Comparison of ENCODE assay signal across 28 mouse cellular contexts in genomic region chr2:12887015-12887414, GRCm38 (mm10). TPM values are rescaled to one million over a fixed set of nuclear protein-coding genes. Genes with fewer than 3 reads are reported as not detected.
A peak's percentile ranks its signal among the peaks of the same experiment; 100 is the strongest.
DNase-seq lines count a peak whose midpoint lies in the region; ATAC-seq and TF ChIP-seq lines count a peak whose summit lies in the region.
"Had no signal": no experiment of that assay in that cellular context is flagged by ENCODE, and none has a peak within 500 bp of the region (broad histone marks: within the 10 kb centered on the region; RNA-seq: fewer than 3 reads in every experiment).

No protein-coding gene starts in this region.

- no peak overlapping the region for H3K27ac ChIP-seq in embryonic facial prominence, embryonic 11.5 days (replicated peaks; ENCODE audit: low read depth, low read length)
- H3K27ac ChIP-seq in embryonic facial prominence, embryonic 10.5 days (replicated peaks): no peak overlapping the region
- H3K27ac ChIP-seq in liver, adult 2 months (replicated peaks; ENCODE audit: insufficient read depth, low read depth, low read length): no peak overlapping the region
- no peak overlapping the region for H3K27ac ChIP-seq in liver, embryonic 12.5 days
- H3K27ac ChIP-seq in neural tube, embryonic 11.5 days (ENCODE audit: low read depth, low read length): no peak overlapping the region
- no peak overlapping the region for H3K27ac ChIP-seq in embryonic facial prominence, embryonic 14.5 days (replicated peaks; ENCODE audit: low read depth, low read length)
- H3K27ac ChIP-seq: embryonic facial prominence, embryonic 15.5 days; forebrain, embryonic 12.5 days; left cerebral cortex, adult 2 months; limb, embryonic 12.5 days; neural tube, embryonic 13.5 days; stomach, embryonic 15.5 days had no signal

- H3K36me3 ChIP-seq in embryonic facial prominence, embryonic 11.5 days (replicated peaks; ENCODE audit: control insufficient read depth, insufficient read depth, low read depth, low read length): no peaks in the 10 kb centered on the region
- H3K36me3 ChIP-seq in embryonic facial prominence, embryonic 10.5 days (replicated peaks): no peaks in the 10 kb centered on the region
- H3K36me3 ChIP-seq in liver, adult 2 months (ENCODE audit: control insufficient read depth, insufficient read depth, low read length): no peaks in the 10 kb centered on the region
- H3K36me3 ChIP-seq in liver, embryonic 12.5 days: no peaks in the 10 kb centered on the region
- H3K36me3 ChIP-seq in neural tube, embryonic 11.5 days (ENCODE audit: control insufficient read depth, insufficient read depth, low read length): no peaks in the 10 kb centered on the region
- no peaks in the 10 kb centered on the region for H3K36me3 ChIP-seq in embryonic facial prominence, embryonic 14.5 days (ENCODE audit: control insufficient read depth, insufficient read depth, low read length)
- H3K36me3 ChIP-seq: embryonic facial prominence, embryonic 15.5 days; forebrain, embryonic 12.5 days; hindbrain, embryonic 10.5 days; limb, embryonic 12.5 days; neural tube, embryonic 13.5 days; stomach, embryonic 15.5 days had no signal

- no peak for TF ChIP-seq POLR2A in liver, adult 2 months (IDR thresholded peaks at IDR 0.05; ENCODE audit: extremely low read depth, insufficient read depth, low read length)

- TF ChIP-seq CTCF in liver, adult 2 months (IDR thresholded peaks at IDR 0.05; ENCODE audit: low read depth, low read length): no peak

- WGBS in embryonic facial prominence, embryonic 11.5 days: 61% methylated on average over 2 of the region's 2 CpGs
- WGBS in embryonic facial prominence, embryonic 10.5 days: 75% methylated on average over 2 of the region's 2 CpGs
- WGBS in liver, adult 2 months: 37% methylated on average over 2 of the region's 2 CpGs
- WGBS in liver, embryonic 12.5 days (ENCODE audit: insufficient replicate concordance): 42% methylated on average over 2 of the region's 2 CpGs
- 52% methylated on average over 2 of the region's 2 CpGs for WGBS in neural tube, embryonic 11.5 days
- 58% methylated on average over 2 of the region's 2 CpGs for WGBS in embryonic facial prominence, embryonic 14.5 days

- no peaks in the 10 kb centered on the region for H3K4me1 ChIP-seq in embryonic facial prominence, embryonic 11.5 days (ENCODE audit: control insufficient read depth, insufficient read depth, low read length)
- no peaks in the 10 kb centered on the region for H3K4me1 ChIP-seq in embryonic facial prominence, embryonic 10.5 days
- H3K4me1 ChIP-seq in liver, adult 2 months (ENCODE audit: control insufficient read depth, insufficient read depth, low read length): peaks cover 7% of the 10 kb centered on the region
- no peaks in the 10 kb centered on the region for H3K4me1 ChIP-seq in liver, embryonic 12.5 days
- H3K4me1 ChIP-seq in neural tube, embryonic 11.5 days (ENCODE audit: control insufficient read depth, insufficient read depth, low read length): no peaks in the 10 kb centered on the region
- H3K4me1 ChIP-seq in embryonic facial prominence, embryonic 14.5 days (ENCODE audit: control insufficient read depth, insufficient read depth, low read length): no peaks in the 10 kb centered on the region
- H3K4me1 ChIP-seq: embryonic facial prominence, embryonic 15.5 days; forebrain, embryonic 12.5 days; hindbrain, embryonic 10.5 days; limb, embryonic 12.5 days; neural tube, embryonic 13.5 days; stomach, embryonic 15.5 days had no signal

- H3K9me3 ChIP-seq in embryonic facial prominence, embryonic 11.5 days (replicated peaks; ENCODE audit: control insufficient read depth, low read length): no peaks in the 10 kb centered on the region
- no peaks in the 10 kb centered on the region for H3K9me3 ChIP-seq in embryonic facial prominence, embryonic 10.5 days
- no peaks in the 10 kb centered on the region for H3K9me3 ChIP-seq in liver, embryonic 12.5 days (replicated peaks)
- no peaks in the 10 kb centered on the region for H3K9me3 ChIP-seq in neural tube, embryonic 11.5 days (ENCODE audit: control insufficient read depth, low read length)
- H3K9me3 ChIP-seq in embryonic facial prominence, embryonic 14.5 days (ENCODE audit: control insufficient read depth, low read length): no peaks in the 10 kb centered on the region
- H3K9me3 ChIP-seq: embryonic facial prominence, embryonic 15.5 days; forebrain, embryonic 12.5 days; hindbrain, embryonic 10.5 days; limb, embryonic 12.5 days; neural tube, embryonic 13.5 days; stomach, embryonic 15.5 days had no signal

- no peaks in the 10 kb centered on the region for H3K79me2 ChIP-seq in liver, adult 2 months (ENCODE audit: control insufficient read depth, insufficient read depth, low read length)

- DNase-seq in embryonic facial prominence, embryonic 11.5 days (ENCODE audit: low spot score): no peak
- DNase-seq in embryonic facial prominence, embryonic 10.5 days (ENCODE audit: low spot score): no peak
- peak; percentile 66 for DNase-seq in liver, adult 2 months (ENCODE audit: extremely low read depth, low read depth, low spot score)
- DNase-seq in neural tube, embryonic 11.5 days (ENCODE audit: low spot score): peak; percentile 11
- DNase-seq in neural tube, embryonic 10.5 days (ENCODE audit: extremely low spot score, low spot score): no peak
- peak; percentile 30 for DNase-seq in embryonic facial prominence, embryonic 14.5 days (ENCODE audit: low spot score)
- DNase-seq in urinary bladder, postnatal 4 days (ENCODE audit: low spot score in 2 of 2): no peak
- DNase-seq: adrenal gland, postnatal 14 days; cerebellum, adult 11-12 months; cerebellum, postnatal 10 days; gastrocnemius, postnatal 14 days; heart, postnatal 14 days; kidney, adult 9 months; kidney, postnatal 14 days; liver, postnatal 0 days; lung, postnatal 36 days; right cerebral cortex, postnatal 25 days; thymus, postnatal 14 days had no signal

- no peaks in the 10 kb centered on the region for H3K27me3 ChIP-seq in embryonic facial prominence, embryonic 11.5 days (ENCODE audit: control insufficient read depth, insufficient read depth, low read length)
- no peaks in the 10 kb centered on the region for H3K27me3 ChIP-seq in embryonic facial prominence, embryonic 10.5 days (replicated peaks; ENCODE audit: low read depth, poor library complexity, severe bottlenecking)
- H3K27me3 ChIP-seq in liver, adult 2 months (ENCODE audit: control insufficient read depth, insufficient read depth, low read length): no peaks in the 10 kb centered on the region
- no peaks in the 10 kb centered on the region for H3K27me3 ChIP-seq in liver, embryonic 12.5 days (replicated peaks)
- no peaks in the 10 kb centered on the region for H3K27me3 ChIP-seq in neural tube, embryonic 11.5 days (ENCODE audit: control insufficient read depth, insufficient read depth, low read length)
- H3K27me3 ChIP-seq in embryonic facial prominence, embryonic 14.5 days (replicated peaks; ENCODE audit: control insufficient read depth, insufficient read depth, low read length): no peaks in the 10 kb centered on the region
- H3K27me3 ChIP-seq: embryonic facial prominence, embryonic 15.5 days; forebrain, embryonic 12.5 days; limb, embryonic 12.5 days; neural tube, embryonic 13.5 days; stomach, embryonic 15.5 days had no signal

- H3K4me2 ChIP-seq in embryonic facial prominence, embryonic 11.5 days (ENCODE audit: low read depth, low read length): no peak overlapping the region
- no peak overlapping the region for H3K4me2 ChIP-seq in liver, embryonic 12.5 days
- H3K4me2 ChIP-seq in neural tube, embryonic 11.5 days (ENCODE audit: low read depth): no peak overlapping the region
- no peak overlapping the region for H3K4me2 ChIP-seq in embryonic facial prominence, embryonic 14.5 days (ENCODE audit: low read depth, low read length)
- H3K4me2 ChIP-seq: embryonic facial prominence, embryonic 15.5 days; forebrain, embryonic 12.5 days; limb, embryonic 12.5 days; liver, embryonic 11.5 days; neural tube, embryonic 13.5 days; stomach, embryonic 15.5 days had no signal

- no peak overlapping the region for H3K9ac ChIP-seq in embryonic facial prominence, embryonic 11.5 days (replicated peaks; ENCODE audit: low read length)
- no peak overlapping the region for H3K9ac ChIP-seq in liver, adult 2 months (ENCODE audit: low read depth, low read length)
- no peak overlapping the region for H3K9ac ChIP-seq in liver, embryonic 12.5 days
- H3K9ac ChIP-seq in neural tube, embryonic 11.5 days (ENCODE audit: low read length): no peak overlapping the region
- no peak overlapping the region for H3K9ac ChIP-seq in embryonic facial prominence, embryonic 14.5 days (ENCODE audit: low read depth, low read length)
- H3K9ac ChIP-seq: embryonic facial prominence, embryonic 15.5 days; forebrain, embryonic 12.5 days; limb, embryonic 12.5 days; liver, postnatal 0 days; neural tube, embryonic 13.5 days; stomach, embryonic 15.5 days had no signal

- no peak overlapping the region for H3K4me3 ChIP-seq in embryonic facial prominence, embryonic 11.5 days (ENCODE audit: low read depth, low read length)
- no peak overlapping the region for H3K4me3 ChIP-seq in embryonic facial prominence, embryonic 10.5 days
- no peak overlapping the region for H3K4me3 ChIP-seq in liver, adult 2 months (ENCODE audit: insufficient read depth, low read depth, low read length)
- H3K4me3 ChIP-seq in liver, embryonic 12.5 days: no peak overlapping the region
- no peak overlapping the region for H3K4me3 ChIP-seq in neural tube, embryonic 11.5 days (ENCODE audit: low read depth, low read length)
- no peak overlapping the region for H3K4me3 ChIP-seq in embryonic facial prominence, embryonic 14.5 days (ENCODE audit: low read depth, low read length)
- H3K4me3 ChIP-seq: embryonic facial prominence, embryonic 15.5 days; forebrain, embryonic 12.5 days; hindbrain, embryonic 10.5 days; left cerebral cortex, adult 2 months; limb, embryonic 12.5 days; neural tube, embryonic 13.5 days; stomach, embryonic 15.5 days had no signal

- 0 out of 2 replicates have a peak, but pooled peaks have one; percentile 44 for ATAC-seq in embryonic facial prominence, embryonic 11.5 days (replicated peaks; ENCODE audit: insufficient number of reproducible peaks, low FRiP score, low TSS enrichment, low read depth)
- ATAC-seq in liver, embryonic 12.5 days: no peak
- peak; percentile 55 for ATAC-seq in neural tube, embryonic 11.5 days (ENCODE audit: insufficient read depth, low FRiP score, low TSS enrichment)
- 0 out of 2 replicates have a peak, but pooled peaks have one; percentile 30 for ATAC-seq in embryonic facial prominence, embryonic 14.5 days (ENCODE audit: low read depth)
- ATAC-seq: intestine, postnatal 0 days; liver, postnatal 0 days had no signal

RNA-seq across cellular contexts. Expression of gene Pter, which starts 36.8 kb away (rescaled TPM):
- 12.2 TPM in 2 replicates for polyA plus RNA-seq in embryonic facial prominence, embryonic 11.5 days (2014; fragmentation: Nextera tagmentation; extraction: Ambion mirVana)
- 16.1 and 17.7 TPM in 2 replicates for polyA plus RNA-seq in embryonic facial prominence, embryonic 10.5 days (2016; fragmentation: Nextera tagmentation; extraction: Ambion mirVana)
- 111 and 115 TPM in 2 replicates for total RNA-seq in liver, adult 2 months (2014; rRNA removed)
- polyA plus RNA-seq in liver, adult 2 months (2012; rRNA removed): 49.9 and 64.0 TPM in 2 replicates
- 27.7 and 28.9 TPM in 2 replicates for polyA plus RNA-seq in liver, embryonic 12.5 days (2016; fragmentation: Nextera tagmentation; extraction: Ambion mirVana)
- 10.5 and 11.4 TPM in 2 replicates for polyA plus RNA-seq in neural tube, embryonic 11.5 days (2014; fragmentation: Nextera tagmentation; extraction: Ambion mirVana)
- 17.4 and 18.9 TPM in 2 replicates for polyA plus RNA-seq in embryonic facial prominence, embryonic 14.5 days (2014; fragmentation: Nextera tagmentation; extraction: Ambion mirVana)

Comparison
In these comparisons a context has a peak if more than half of its experiments do, and no peak if none do; other contexts are left out.
1. DNase-seq: peak in liver, adult 2 months (single experiment), neural tube, embryonic 11.5 days (single experiment) and embryonic facial prominence, embryonic 14.5 days (single experiment); none in embryonic facial prominence, embryonic 11.5 days (single experiment), embryonic facial prominence, embryonic 10.5 days (single experiment), neural tube, embryonic 10.5 days (single experiment) and urinary bladder, postnatal 4 days (0 of 2).